Mouse (Mus musculus): ENCODE measurements at regions not wholly inside any gene's neighbourhood (a gene's known extent, or its start where the extent isn't known, plus 50 kb on each side); places are given as distances from the start of the nearest gene placed in this dataset.

DNA sequence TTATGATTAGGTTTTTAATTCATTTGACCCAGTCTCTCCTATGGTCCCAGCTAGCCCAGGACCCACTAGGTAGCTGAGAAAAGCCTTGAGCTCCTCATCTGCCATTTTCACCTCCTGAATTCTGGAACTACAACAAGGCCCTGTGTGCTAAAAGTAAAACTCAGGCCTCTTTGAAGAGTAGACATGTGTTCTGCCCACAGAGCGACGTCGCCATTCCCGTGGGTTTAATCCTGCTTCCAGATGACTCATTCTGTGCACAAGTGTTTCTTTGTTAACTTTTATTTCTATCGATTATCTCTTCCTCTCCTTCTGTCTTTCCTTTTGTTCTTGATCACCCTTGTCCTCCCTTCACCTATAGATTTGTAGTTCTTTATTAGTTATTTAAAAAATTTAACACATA is 1046.7 kb upstream of the Apob start:
- no peak for DNase-seq (ENCODE audit: low spot score in 2 of 2)

DNA sequence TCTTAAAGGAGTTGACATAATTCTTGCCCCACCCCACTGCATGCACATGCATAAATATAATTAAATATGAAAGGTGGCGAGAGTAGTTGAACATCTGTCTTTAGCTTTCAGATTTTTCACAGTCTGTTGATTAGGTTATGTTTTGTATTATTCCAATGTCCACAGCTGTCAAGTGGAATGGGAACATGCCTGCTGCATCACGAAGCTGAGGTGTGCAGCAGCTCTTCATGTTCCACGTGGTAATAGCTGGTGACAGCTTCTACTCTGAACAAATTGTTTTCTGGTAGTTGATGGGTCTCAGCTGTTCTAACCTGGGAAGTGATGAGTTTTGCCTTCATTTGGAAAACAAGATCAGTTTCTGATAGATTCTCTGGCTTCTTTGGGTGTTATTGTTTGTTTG is 1020.8 kb upstream of the Apob start:
- DNase-seq (ENCODE audit: low spot score in 2 of 2), result no peak

DNA sequence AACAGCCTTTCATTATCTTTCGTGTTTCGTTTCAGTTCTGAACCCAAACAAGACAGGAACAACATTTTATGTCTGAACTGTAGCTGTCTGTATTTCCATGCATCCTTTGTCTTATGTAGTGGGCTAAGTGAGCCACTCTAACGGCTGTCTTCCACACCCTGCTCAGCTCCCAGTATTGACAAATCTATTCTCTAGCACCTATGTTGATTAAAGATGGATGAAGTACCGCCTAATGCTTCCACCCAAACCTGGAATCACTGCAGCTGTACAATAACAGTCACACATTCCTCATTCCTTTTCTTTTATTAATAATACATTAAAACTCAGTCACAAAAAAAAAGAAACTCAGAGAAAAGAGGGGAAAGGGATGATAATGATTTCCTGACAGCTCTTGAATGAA is 992.8 kb upstream of the Apob start:
- DNase-seq (ENCODE audit: low spot score in 2 of 2), result no peak

DNA sequence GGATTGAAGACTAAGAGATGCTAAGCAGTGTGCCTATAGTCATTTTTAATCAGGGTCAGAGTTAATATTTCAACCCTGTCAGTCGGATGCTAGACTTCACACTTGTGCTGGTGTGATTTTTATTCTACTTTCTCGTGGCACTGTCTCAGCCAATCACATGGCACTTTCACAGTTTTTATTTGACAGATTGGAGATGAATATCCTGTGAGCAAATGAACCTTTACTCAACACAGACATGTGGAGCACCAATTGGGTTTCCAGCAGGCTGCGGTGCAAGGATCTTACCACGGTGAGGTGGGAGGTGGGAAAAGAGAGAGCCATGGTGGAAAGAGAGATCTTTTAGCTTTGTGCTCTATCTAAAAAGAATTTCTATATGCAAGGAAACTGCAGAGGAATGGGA is 949.0 kb upstream of the Apob start:
- peak; percentile 50 to 66 for DNase-seq (ENCODE audit: low spot score in 2 of 2)

DNA sequence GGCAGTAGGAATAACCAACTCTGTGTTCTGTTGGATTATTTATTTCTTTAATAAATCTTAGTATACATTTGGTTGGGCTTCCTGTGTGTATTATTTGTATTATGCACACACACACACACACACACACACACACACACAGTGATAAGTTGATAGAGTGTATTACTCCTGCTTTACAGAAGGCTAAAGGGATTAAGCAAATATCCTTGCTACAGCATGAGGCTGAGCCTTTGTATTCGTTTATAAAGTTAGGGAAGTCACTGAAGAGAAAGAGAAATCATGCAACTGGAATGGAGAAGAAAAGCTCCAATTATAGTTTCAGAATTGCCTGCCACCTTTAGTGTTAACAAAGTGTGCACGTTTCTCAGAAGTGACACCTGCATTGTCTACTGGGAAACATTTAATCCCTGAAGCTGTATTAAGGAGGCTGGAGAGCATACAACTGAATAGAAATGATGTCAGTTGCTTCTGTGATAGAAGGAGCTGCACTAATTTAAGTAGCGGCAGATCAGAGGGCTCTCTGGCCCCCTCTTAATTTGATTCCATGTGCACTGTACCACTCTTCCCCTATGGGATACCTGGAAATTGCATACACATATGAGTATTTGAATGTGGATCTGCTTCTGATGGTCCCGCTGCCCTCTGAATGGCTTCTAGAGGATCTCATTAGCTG is 947.9 kb upstream of the Apob start:
- DNase-seq (ENCODE audit: low spot score in 2 of 2), result no peak

DNA sequence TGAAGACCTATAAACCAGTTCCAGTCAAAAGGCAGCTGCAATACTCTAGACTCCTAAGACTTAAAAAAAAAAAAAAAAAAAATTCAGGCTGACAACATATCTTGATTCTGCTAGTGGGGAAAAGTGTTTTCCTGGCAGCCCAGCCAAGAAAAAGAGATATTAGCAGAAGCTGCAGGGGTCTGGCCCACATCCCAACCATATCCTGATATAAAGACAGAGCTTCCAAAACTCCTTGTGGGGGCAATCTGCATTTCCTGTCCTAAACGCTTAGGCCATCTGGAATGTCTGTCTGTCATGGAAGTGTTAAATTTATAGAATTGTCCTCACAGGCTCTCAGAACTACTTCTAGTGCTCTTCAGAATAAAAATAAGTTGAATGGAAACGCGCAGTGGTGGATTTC is 926.7 kb upstream of the Apob start:
- peak in 1 of 2 experiments; percentile 8 for DNase-seq (ENCODE audit: low spot score in 2 of 2)

DNA sequence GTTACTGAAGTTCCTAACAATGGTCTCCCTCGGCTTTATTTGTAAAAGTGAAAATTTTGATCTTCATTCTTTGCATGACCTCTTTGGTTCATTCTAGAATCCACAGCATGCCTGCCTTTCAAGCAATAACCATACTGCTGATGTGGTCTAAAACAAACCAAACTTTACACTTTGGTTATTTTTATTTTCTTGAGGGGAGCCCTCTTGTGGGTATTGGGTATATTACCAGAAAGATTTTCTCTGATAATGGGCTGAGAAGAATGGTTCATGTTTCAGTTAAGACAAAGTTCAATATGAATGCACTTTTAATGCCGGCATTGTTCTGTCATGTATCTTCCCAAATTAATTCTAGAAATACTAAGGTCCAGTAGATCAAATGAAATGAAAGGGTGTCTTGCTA is 922.9 kb upstream of the Apob start:
- DNase-seq (ENCODE audit: low spot score in 2 of 2), result no peak

DNA sequence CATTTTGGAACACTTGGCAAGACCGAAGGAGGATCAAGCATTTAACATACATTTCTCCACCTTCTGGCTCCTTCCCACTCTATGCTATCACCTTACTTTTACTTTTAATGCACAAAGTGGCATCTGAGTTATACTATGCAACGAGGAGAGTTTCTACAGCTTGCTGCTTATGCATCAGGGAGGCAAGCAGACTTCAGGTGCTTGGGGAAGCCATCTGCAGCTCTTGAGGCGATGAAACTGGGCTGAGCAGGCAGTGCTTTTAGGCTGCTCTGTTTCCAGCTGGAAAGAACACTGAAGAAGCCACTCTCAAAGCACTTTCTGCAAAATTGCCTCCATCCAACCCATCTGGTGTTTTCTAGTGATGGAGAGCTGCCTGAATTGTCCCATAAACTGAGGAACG is 882.9 kb upstream of the Apob start:
- DNase-seq (ENCODE audit: low spot score in 2 of 2), result peak in 1 of 2 experiments; percentile 43

DNA sequence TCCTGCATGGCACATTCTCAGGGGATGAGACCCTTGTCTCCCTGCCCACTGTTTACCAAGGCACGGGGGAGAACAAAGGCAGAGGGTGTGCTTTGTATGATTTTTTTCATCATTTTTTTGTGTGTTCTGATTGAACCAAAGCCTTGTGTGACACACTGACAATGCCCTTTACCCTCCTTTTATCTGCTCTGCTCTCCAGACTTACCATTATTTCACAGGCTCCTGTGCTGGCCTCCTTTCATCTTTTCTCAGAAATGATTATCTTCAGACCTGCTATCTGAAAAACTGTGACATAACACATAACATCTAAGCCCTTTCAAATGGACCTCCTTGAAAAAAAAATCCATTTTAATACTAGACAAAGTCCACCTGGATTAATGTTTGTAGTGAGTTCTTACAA is 882.0 kb upstream of the Apob start:
- DNase-seq (ENCODE audit: low spot score in 2 of 2), result no peak

DNA sequence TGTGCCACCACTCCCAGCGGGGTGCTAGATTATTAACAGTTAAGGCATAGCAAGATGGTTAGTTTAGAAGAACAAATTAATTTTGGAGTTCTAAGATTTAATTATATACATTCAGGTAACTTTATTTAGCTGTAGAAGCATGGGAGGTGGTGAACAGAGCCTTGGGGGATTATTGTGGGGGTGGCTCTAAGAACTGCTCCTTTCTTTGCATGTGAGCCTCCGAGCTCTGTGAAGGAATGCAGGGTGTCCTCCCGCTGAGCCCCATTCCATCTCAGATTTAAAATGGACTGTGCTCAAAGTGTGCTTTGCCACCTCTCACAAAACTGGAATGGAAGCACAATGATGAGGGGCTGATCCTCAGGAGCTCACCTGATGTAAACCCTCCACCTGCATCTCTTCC is 881.2 kb upstream of the Apob start:
- DNase-seq (ENCODE audit: low spot score in 2 of 2), result no peak

DNA sequence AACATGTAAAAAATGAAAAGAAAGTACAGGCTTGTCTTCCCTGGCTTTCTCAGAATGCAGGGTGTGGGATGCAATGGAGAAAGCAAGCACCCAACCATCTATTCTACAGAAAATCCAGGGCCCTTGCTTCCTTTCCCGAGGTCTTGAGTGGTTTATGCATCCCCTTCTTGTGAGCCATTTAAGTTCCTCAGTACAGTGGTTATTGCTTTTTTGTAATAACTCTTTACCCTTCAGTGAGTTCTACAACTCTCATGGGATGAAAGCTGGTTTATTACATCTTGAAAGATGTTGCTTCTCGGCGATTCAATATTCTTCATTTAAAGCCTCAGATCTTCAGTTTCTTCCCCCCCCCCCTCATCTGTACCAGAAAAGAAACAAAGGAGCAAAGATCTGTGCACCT is 838.4 kb upstream of the Apob start:
- DNase-seq (ENCODE audit: low spot score in 2 of 2), result no peak

Measured in left cerebral cortex, adult 9 months (tissue).